Mouse (Mus musculus): Measurements from ENCODE around the gene Creb1.
"Not testable (repeated sequence)": the region's sequence is repeated elsewhere in the genome, so short reads cannot be mapped to it uniquely, and the experiment has no call there.

Creb1 gene

DNA sequence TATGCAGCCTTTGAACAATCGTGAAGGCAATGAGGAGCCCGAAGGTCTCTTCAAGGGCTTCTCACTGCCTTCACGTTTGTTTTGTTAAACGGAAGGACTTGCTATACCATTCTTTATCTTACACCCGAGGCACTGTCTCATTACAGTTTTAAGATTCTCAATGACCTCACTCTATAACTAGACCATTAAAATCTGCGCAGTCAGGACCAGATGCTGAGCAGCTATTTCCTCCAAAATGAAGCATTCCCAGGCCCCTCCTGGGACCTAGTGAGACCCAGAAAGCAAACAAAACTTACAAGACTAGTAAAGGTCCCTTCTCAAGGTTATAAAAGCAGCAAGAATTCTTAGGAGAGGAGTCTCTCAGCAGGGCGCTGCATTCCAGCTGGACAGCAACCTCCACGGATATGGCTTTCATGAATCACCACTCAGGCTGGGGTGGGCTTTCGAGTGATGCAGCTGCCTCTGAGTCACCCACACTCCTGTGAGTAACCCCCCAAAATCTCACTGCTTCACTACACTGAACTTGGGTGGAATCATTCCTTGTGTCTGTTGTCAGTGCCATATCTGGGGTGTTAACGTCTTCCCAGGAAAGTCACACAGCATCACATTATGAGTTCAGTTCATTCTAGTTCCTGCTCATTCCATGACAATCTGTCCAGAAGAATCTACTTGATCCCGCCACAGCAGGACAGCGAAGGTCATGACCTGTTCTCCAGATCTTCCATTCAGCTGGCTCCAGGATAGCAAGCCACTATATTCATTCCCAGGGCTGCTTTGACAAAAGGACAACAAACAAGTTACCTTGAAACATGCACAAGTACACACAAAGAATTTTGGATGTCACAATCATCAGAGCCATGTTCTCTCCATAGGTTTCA lies 91.4 kb downstream of the Creb1 start:
- no peak for DNase-seq

DNA sequence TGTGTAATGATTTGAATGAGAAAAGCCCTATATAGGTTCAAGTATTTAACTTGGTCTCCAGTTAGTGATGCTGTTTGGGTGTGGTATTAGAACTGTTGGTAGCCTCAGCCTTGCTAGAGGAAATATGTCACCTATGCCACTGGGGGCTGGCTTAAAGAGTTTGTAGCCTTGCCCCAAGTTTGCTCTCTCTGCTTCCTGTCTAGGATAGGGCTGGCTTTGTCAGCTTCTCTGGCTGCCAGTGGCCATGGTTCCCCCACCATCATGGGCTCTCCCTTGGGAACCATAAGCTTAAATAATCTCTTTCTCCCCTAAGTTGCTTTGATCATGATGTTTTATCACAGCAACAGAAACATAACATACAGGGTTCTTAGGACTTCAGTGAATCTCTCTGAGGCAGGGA lies 92.8 kb downstream of the Creb1 start:
- no peak for DNase-seq

DNA sequence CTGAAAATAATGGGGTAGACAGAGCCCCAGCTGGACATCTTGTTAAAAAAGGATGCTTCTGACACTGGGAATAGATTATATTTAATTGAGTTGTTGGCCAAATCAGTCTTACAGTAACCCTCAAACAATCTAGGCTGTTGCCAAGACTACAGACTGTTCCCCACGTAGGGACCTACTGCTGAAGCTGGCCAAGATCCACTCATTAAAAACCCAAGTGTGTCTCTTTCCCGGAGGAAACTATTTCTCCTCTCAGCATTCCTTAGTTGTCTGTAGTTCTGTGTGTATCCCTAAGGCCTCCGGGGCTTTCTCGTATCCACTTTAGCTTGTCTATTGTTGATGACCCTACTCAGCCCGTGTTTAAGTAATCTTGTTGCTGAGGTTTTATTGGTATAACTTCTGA lies 99.1 kb downstream of the Creb1 start:
- DNase-seq, result no peak

- no peak for DNase-seq
These were observed 100.8 kb downstream of the Creb1 start for GRCm38 (mm10) chr1:64633237-64633636.

DNA sequence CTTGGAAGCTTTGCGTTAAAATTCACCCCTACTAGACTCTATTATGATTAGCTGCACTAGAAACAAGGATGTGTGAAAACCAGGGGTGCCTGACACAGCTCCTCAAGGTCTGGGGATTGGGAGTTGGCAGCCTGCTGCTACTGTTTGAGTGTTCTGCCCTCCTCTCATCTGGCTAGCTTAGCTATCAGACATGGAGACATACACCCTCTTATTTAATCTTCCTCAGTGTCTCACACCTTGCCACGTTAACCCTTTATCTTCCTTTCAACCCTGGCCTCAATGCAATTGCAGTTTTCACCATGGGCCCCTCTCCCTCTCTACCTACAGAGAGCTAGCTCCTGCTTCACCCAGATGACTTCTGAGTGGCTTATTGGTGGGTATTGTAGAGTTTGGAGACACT lies 103.2 kb downstream of the Creb1 start:
- DNase-seq, result no peak

DNA sequence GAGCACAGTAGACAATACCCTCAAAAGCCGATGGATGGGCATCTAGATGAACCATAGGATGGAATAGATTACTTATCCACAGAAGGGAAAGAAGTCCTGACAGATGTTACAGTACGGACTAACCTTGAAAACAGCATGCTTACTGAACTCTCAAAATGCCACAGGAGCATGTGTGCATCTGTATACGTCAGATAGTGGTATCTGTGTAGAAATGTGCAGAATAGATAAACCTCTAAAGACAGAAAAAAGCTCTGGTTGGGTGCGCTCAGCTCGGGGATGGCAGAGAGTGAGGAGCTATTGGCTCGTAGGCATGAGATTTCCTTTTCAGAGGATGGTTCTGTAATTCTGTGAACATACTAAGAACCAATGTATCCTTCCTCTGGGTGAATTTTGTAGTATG lies 106.8 kb downstream of the Creb1 start:
- DNase-seq, result no peak

DNA sequence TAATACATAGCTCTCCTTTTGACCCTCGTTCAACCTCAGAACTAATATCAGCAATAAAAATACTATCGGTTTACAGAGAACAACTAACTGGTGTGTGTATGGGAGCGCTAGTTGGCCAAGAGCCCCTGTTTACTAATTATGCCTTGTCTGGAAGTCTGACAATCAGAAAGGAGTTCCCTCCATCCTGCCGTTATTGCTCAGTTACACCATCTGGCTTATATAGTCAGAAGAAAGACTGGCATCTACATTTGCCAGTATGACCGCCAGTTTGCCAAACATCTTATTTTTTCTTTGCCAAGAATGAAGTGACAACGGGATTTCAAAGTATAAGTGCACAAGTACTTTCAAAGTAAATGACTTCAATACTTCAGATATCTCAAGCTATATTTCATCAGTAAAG lies 108.6 kb downstream of the Creb1 start:
- no peak for DNase-seq

DNA sequence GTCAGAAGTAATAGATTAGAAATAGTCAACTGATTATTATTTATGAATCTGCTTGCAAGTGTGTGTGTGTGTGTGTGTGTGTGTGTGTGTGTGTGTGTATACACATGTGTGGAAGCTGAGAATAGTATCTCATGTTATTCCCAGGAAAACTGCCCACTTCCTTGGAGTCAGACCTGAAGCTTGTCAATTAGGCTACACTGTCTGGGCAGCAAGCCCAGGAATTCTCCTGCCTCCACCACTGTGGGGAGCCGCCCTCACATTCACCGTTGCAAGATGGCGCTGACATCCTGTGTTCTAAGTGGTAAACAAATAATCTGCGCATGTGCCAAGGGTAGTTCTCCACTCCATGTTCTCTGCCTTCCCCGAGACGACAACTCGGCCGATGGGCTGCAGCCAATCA lies 110.1 kb downstream of the Creb1 start:
- not testable (repeated sequence) for DNase-seq

DNA sequence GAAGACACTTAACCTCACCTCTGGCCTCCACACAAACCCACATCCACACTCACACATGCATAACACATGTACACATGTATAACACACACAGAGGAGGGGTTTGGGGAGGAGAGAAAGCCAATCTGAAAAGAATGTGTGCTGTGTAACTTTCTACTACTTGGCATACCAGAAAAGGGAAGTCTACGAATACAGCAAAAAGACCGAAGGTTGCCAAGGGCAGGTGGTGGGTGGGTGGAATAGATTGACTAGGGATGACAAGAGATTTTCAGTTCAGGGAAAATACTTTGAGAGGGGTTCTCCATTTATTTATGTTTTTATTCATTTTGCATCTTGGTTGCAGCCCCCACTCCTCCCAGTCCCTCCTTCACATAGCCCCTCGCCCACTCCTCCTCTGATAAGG lies 112.1 kb downstream of the Creb1 start:
- no peak for DNase-seq

DNA sequence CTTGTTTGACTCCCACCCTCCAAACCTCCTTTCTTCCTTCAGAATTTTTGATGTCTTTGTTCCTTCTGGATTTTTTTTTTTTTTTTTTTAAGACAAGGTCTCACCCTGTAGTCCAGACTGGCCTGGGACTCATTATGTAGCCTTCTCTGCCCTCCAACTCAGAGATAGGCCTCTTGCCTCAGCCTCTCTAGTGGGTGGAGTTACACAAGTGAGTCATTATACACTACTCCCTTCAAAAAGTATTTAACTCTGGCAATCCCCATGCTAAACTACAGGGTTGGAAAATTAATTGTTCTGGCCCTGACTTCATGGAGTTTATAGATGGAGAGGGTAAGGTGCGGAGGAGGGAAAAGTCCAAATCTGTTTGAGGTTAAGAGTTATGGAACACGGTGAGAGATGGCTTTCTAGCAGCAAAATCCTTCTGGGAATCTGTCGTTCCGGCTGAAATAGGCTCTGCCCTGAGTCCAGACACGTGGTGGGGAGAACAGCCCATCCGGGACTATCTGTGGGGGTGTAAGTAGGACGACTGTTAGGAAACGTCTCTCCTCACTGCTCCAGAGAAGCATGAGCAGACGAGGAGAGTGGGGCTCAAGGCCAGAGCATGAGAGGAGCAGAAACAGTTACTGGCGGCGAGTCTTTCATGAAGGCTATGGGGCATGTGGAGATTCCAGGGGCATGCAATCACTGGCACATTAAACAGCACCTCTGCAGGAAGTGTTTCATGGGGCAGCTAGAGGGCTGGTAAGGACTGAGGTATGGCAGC lies 117.1 kb downstream of the Creb1 start:
- no peak for DNase-seq

DNA sequence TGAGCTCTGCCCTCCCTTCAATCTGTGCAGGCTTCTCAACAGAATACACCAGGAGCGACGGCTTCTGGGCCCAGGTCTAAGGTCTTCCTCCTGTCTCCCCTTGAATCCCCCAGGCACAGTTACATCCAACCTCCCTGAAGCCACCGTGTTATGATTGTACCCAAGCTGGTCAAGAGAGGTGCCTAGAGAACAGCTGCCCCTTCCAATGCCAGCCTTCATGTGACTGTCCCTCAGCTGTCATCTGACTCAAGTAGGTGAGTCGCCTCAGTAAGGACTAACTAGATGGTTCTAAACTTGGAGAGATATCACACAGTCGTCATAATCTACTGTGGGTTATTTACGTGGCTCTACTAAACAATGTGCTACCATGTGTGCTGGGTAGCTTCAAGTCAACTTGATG lies 121.3 kb downstream of the Creb1 start:
- DNase-seq, result no peak
